Mouse (Mus musculus) adrenal gland, adult 2 months (tissue): ENCODE results near the gene Gm13043. TPM values are rescaled to one million over a fixed set of nuclear protein-coding genes. Genes with fewer than 3 reads are reported as not detected.
"Not testable (repeated sequence)": the region's sequence is repeated elsewhere in the genome, so short reads cannot be mapped to it uniquely, and the experiment has no call there.

Experiments used
- DNase-seq: peaks from one replicate; pipeline ENCODE4 v3.0.0; 2021
- long read RNA-seq: library from polyadenylated mRNA; stranded (forward); transcript quantifications from one replicate; pipeline ENCODE4 v2.0.0, GENCODE M21; 2021
- polyA plus RNA-seq: library from polyadenylated mRNA; depleted of rRNA; stranded (reverse); fragments of >200 nt; gene quantifications from 2 replicates; pipeline ENCODE4 v1.2.3, GENCODE M21; 2012; rRNA removed
- total RNA-seq, 2 experiments: library from RNA; stranded (reverse); gene quantifications; 2 replicates each; pipeline ENCODE4 v1.2.3; 2021

Gm13043 gene
- total RNA-seq: not detected
- not detected in 2 replicates for polyA plus RNA-seq
- long read RNA-seq: 0 reads

DNA sequence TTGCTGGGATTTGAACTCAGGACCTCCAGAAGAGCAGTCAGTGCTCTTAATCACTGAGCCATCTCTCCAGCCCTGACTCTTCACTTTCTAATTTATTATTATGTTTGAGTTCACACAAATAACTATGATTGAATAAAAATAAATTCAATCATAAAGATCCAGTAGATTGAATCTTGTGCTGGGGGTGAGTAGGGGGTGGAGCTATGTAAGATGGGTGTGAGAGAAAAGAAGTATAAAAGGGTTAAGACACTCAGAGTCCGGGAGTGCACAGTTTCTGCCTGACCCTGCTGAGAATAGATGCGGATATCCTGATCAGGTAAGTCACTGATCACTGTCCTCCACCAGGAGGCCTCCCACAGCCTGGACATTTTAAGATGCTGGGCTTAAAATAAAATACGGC lies at the start of gene Gm13043:
TSS of gene Gm13043 (plus strand) at position 301 of the 400 bp plus-strand sequence.
- DNase-seq: no peak

GRCm38 (mm10) chr4:143535654-143536053 lies 24.5 kb downstream of the Gm13043 start, which contains the start of gene Gm13040:
TSS of gene Gm13040 (plus strand) at chr4:143535954.
- not testable (repeated sequence) for DNase-seq

DNA sequence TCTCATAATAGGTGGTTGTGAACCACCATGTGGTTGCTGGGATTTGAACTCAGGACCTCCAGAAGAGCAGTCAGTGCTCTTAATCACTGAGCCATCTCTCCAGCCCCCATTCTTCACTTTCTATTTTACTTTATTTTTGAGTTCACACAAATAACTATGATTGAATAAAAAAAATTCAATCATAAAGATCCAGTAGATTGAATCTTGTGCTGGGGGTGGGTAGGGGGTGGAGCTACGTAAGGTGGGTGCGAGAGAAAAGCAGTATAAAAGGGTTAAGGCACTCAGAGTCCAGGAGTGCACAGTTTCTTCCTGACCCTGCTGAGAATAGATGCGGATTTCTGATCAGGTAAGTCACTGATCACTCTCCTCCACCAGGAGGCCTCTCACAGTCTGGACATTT lies 40.3 kb downstream of the Gm13043 start, which contains the start of the genes BC080695 and Gm13057:
TSS of gene BC080695 (plus strand) at position 301 of the 400 bp plus-strand sequence.
TSS of gene Gm13057 (plus strand) at position 310 of the 400 bp plus-strand sequence.
- not testable (repeated sequence) for DNase-seq

Other genes with a start within 250 kb of the Gm13043 start
- gene Pdpn, start 211.8 kb upstream of the Gm13043 start, total RNA-seq: 1 to 10 TPM; 5.7 to 9.7 TPM
- gene Pdpn, start 211.8 kb upstream of the Gm13043 start, polyA plus RNA-seq: 1.1 and 1.7 TPM in 2 replicates
- gene Lrrc38, start 161.6 kb upstream of the Gm13043 start, total RNA-seq: under 1 TPM; 0.20 to 0.24 TPM
- 0.59 and 0.91 TPM in 2 replicates for gene Lrrc38, start 161.6 kb upstream of the Gm13043 start, polyA plus RNA-seq
- not detected for gene Pramel1, start 116.9 kb upstream of the Gm13043 start, total RNA-seq
- gene Pramel1, start 116.9 kb upstream of the Gm13043 start, polyA plus RNA-seq: not detected in 2 replicates
- gene Pramef8, start 98.9 kb upstream of the Gm13043 start, total RNA-seq: 10 to 100 TPM in 1 of 2 experiments, 1 to 10 TPM in 1; 9.7 to 13.9 TPM
- 3.3 and 4.3 TPM in 2 replicates for gene Pramef8, start 98.9 kb upstream of the Gm13043 start, polyA plus RNA-seq
- gene Oog4, start 61.0 kb upstream of the Gm13043 start, total RNA-seq: not detected
- gene Oog4, start 61.0 kb upstream of the Gm13043 start, polyA plus RNA-seq: not detected in 2 replicates
- not detected for gene Gm13040, start 24.6 kb downstream of the Gm13043 start, total RNA-seq
- gene Gm13040, start 24.6 kb downstream of the Gm13043 start, polyA plus RNA-seq: not detected in 2 replicates
- not detected for gene BC080695, start 40.4 kb downstream of the Gm13043 start, total RNA-seq
- not detected in 2 replicates for gene BC080695, start 40.4 kb downstream of the Gm13043 start, polyA plus RNA-seq
- gene Gm13057, start 40.4 kb downstream of the Gm13043 start, total RNA-seq: not detected
- not detected in 2 replicates for gene Gm13057, start 40.4 kb downstream of the Gm13043 start, polyA plus RNA-seq
- gene Gm13083, start 103.7 kb downstream of the Gm13043 start, total RNA-seq: not detected
- not detected in 2 replicates for gene Gm13083, start 103.7 kb downstream of the Gm13043 start, polyA plus RNA-seq
- not detected for gene Gm13088, start 145.9 kb downstream of the Gm13043 start, total RNA-seq
- not detected in 2 replicates for gene Gm13088, start 145.9 kb downstream of the Gm13043 start, polyA plus RNA-seq
- gene Gm13089, start 191.4 kb downstream of the Gm13043 start, total RNA-seq: not detected
- gene Gm13089, start 191.4 kb downstream of the Gm13043 start, polyA plus RNA-seq: not detected in 2 replicates
- gene Gm13078, start 208.1 kb downstream of the Gm13043 start, total RNA-seq: not detected
- not detected in 2 replicates for gene Gm13078, start 208.1 kb downstream of the Gm13043 start, polyA plus RNA-seq